Mouse (Mus musculus): Measurements from ENCODE around the gene Zkscan4. TPM values are rescaled to one million over a fixed set of nuclear protein-coding genes. Genes with fewer than 3 reads are reported as not detected.
"Not testable (repeated sequence)": the region's sequence is repeated elsewhere in the genome, so short reads cannot be mapped to it uniquely, and the experiment has no call there.

Zkscan4 gene
- under 1 TPM; 0.38 to 0.50 TPM for total RNA-seq (2021)
- long read RNA-seq, experiment 1: 0 reads
- long read RNA-seq, experiment 2, partial matches to known transcripts: 0 of 1 reads
- long read RNA-seq, experiment 2, other reads (novel, unspliced or antisense): 0 of 1 reads

GRCm38 (mm10) chr13:21478759-21479670 lies at the start of gene Zkscan4, which contains the start of gene Gm10065:
TSS of gene Zkscan4 (plus strand) at chr13:21478907.
TSS of gene Gm10065 (minus strand) at chr13:21479441.
- peak within 1 kb of the TSS; percentile 86 for H3K27ac ChIP-seq
- intact Hi-C loops (cut with DNase I): loop anchor here (10.0 kb wide), 1 partner anchor 56 kb away; the partner anchor contains the start of gene Zkscan8
- DNase-seq: peak; percentile 65
- peak within 1 kb of the TSS; percentile 85 for H3K4me3 ChIP-seq

GRCm38 (mm10) chr13:21435476-21435875 lies 43.2 kb upstream of the Zkscan4 start:
- no peak overlapping the region for H3K4me3 ChIP-seq
- no peak for DNase-seq
- intact Hi-C loops (cut with DNase I): no loop called here
- TF ChIP-seq CTCF (IDR thresholded peaks at IDR 0.05): no peak
- no peak overlapping the region for H3K27ac ChIP-seq

GRCm38 (mm10) chr13:21440503-21441206 lies 38.1 kb upstream of the Zkscan4 start, which contains the start of gene Pgbd1:
TSS of gene Pgbd1 (minus strand) at chr13:21441058.
- TF ChIP-seq CTCF (IDR thresholded peaks at IDR 0.05): peak; percentile 32; the same call in 1 of the 2 replicates
- Histone ChIP-seq H3K4me3 (peak within 1 kb of the TSS; percentile 75), H3K27ac (peak within 1 kb of the TSS; percentile 71)
- intact Hi-C loops (cut with DNase I): no loop called here
- DNase-seq: peak; percentile 64

- intact Hi-C loops (cut with DNase I): no loop called here
- peak overlapping the region; percentile 71 for H3K27ac ChIP-seq
- peak overlapping the region; percentile 75 for H3K4me3 ChIP-seq
Measured at GRCm38 (mm10) chr13:21441207-21441572, 37.5 kb upstream of the Zkscan4 start.

GRCm38 (mm10) chr13:21446796-21447195 lies 31.9 kb upstream of the Zkscan4 start:
- TF ChIP-seq CTCF (IDR thresholded peaks at IDR 0.05): no peak
- H3K27ac ChIP-seq: no peak overlapping the region
- intact Hi-C loops (cut with DNase I): no loop called here
- no peak overlapping the region for H3K4me3 ChIP-seq
- DNase-seq: no peak

More at GRCm38 (mm10) chr13:21441207-21441572, 37.5 kb upstream of the Zkscan4 start:
- DNase-seq: no peak
- TF ChIP-seq CTCF (IDR thresholded peaks at IDR 0.05): no peak

- no peak overlapping the region for H3K4me3 ChIP-seq
- TF ChIP-seq CTCF (IDR thresholded peaks at IDR 0.05): no peak
- intact Hi-C loops (cut with DNase I): no loop called here
Measured at GRCm38 (mm10) chr13:21447856-21448614, 30.7 kb upstream of the Zkscan4 start.

GRCm38 (mm10) chr13:21453042-21453441 lies 25.7 kb upstream of the Zkscan4 start:
- no peak for TF ChIP-seq CTCF (IDR thresholded peaks at IDR 0.05)
- Histone ChIP-seq H3K27ac (peak overlapping the region; percentile 96), H3K4me3 (peak overlapping the region; percentile 81)
- DNase-seq: no peak
- intact Hi-C loops (cut with DNase I): loop anchor here (2.0 to 5.0 kb wide), 2 partner anchors 50 to 91 kb away; partner anchors contain the start of genes Zkscan3 and Zscan12

More at GRCm38 (mm10) chr13:21447856-21448614, 30.7 kb upstream of the Zkscan4 start:
- no peak for DNase-seq
- H3K27ac ChIP-seq: no peak overlapping the region

- peak; percentile 87 for DNase-seq
- H3K4me3 ChIP-seq: peak within 1 kb of the TSS; percentile 81
- intact Hi-C loops (cut with DNase I): loop anchor here (2.0 to 5.0 kb wide), 2 partner anchors 51 to 91 kb away; partner anchors contain the start of genes Zkscan3 and Zscan12
- peak within 1 kb of the TSS; percentile 96 for H3K27ac ChIP-seq
- TF ChIP-seq CTCF (IDR thresholded peaks at IDR 0.05): no peak
Measured at GRCm38 (mm10) chr13:21453449-21453848, 25.3 kb upstream of the Zkscan4 start, which contains the start of gene Zscan26. TSS of gene Zscan26 (minus strand) at chr13:21453730.

GRCm38 (mm10) chr13:21454133-21454532 lies 24.6 kb upstream of the Zkscan4 start:
- Histone ChIP-seq H3K4me3 (peak overlapping the region; percentile 81; the same call in 1 of the 2 replicates), H3K27ac (no peak overlapping the region)
- no peak for TF ChIP-seq CTCF (IDR thresholded peaks at IDR 0.05)
- intact Hi-C loops (cut with DNase I): loop anchor here (1.0 to 5.0 kb wide), 2 partner anchors 52 to 92 kb away; partner anchors contain the start of gene Zscan12
- DNase-seq: no peak

- TF ChIP-seq CTCF (IDR thresholded peaks at IDR 0.05): no peak
- intact Hi-C loops (cut with DNase I): no loop called here
- Histone ChIP-seq H3K27ac (no peak overlapping the region), H3K4me3 (no peak overlapping the region)
- DNase-seq: no peak
Measured at GRCm38 (mm10) chr13:21456347-21456746, 22.4 kb upstream of the Zkscan4 start.

- DNase-seq; intact Hi-C loops (cut with DNase I); H3K4me3 ChIP-seq; H3K27ac ChIP-seq: not testable (repeated sequence)
Measured at GRCm38 (mm10) chr13:21462516-21462915, 16.2 kb upstream of the Zkscan4 start.

- intact Hi-C loops (cut with DNase I): no loop called here
- DNase-seq: no peak
- Histone ChIP-seq H3K27ac (no peak overlapping the region), H3K4me3 (no peak overlapping the region)
- no peak for TF ChIP-seq CTCF (IDR thresholded peaks at IDR 0.05)
Measured at GRCm38 (mm10) chr13:21467336-21467735, 11.4 kb upstream of the Zkscan4 start.

Measured in gastrocnemius, adult 2 months (tissue).